Mouse (Mus musculus): ENCODE data around the gene Perm1.
A peak's percentile ranks its signal among the peaks of the same experiment; 100 is the strongest.

Perm1 gene

DNA sequence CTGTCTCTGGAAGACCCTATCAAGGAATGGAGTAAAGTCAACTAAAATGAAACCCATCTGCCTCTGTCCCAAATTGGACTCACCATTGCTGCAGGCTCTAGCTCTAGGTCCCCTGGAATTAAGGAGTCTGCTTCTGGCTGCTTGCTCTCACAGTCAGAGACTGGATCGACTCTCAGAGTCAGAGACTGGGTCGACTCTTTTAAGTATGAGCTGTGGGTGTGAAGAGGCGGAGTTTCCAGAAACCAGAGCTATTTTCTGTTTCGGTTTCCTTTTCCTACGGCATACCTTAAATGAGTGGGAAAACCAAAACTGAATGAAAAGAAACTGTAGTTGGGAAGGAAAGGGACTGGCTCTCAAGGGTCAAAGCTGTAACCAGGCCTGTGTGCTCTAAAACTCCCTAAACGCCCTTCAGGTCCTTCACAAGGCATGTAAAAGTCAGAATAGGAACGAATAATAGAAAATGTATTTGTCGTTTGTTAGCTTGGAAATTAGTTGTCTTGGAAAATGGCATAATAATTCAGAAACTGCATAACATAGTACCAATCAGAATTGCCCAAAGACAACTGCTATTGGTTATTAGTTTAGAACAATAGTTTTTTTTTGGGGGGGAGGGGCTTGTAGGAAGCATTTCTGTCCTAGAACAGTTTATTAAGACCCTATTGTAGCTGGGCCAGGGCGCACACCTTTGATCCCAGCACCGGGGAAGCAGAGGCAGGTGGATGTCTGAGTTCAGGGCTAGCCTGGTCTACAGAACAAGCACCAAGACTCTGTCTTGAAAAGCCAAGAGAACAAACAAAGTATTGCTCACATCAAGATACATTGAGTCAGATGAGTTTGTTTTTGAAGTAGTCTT, 14.8 kb upstream of the Perm1 start, which contains the start of gene Isg15:
TSS of gene Isg15 (minus strand) at position 196 of the 853 bp plus-strand sequence.
- no peak for DNase-seq (ENCODE audit: low spot score)

DNA sequence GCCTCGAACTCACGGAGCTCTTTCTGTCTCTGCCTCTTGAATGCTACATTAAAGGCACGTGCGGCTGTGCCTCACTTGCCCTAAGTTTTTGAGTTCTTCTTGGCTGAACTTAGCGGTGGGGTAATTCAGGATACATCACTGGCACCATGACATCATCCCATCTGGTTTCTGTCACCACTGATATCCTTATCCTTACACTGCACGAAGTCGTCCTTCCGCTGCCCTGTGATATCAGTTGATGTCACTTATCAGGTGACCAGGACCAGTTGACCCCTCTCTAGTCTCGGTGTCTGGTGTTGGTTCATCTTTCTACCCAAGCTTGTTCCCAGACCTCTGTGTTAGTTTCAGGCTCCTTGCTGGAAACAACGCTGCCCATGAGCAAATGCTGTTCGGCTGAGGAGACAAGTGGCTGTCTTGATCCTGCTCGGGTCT, 13.2 kb upstream of the Perm1 start:
- DNase-seq (ENCODE audit: low spot score): no peak

DNA sequence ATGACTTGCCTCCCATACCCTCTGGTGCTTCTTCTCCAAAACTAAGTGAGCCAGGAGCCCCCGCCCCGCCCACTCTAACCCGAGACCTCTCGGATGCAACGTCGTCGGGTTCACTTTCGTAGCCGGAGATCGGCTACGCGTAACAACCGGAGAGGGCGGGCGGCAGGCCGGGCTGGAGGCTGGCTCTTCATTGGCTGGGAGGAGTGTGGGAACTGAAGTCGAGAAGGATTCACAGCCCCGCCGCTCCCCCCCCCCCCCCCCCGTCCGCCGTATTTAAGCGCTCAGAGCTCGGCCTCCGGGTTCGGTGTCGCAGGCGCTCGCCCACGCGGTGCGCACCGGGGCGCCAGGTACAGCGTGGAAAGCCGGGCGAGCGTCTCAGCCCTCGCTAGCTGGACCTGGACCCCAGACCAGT, 12.7 kb upstream of the Perm1 start, which contains the start of gene AW011738:
TSS of gene AW011738 (plus strand) at position 304 of the 412 bp plus-strand sequence.
- peak; percentile 69 for DNase-seq (ENCODE audit: low spot score)

DNA sequence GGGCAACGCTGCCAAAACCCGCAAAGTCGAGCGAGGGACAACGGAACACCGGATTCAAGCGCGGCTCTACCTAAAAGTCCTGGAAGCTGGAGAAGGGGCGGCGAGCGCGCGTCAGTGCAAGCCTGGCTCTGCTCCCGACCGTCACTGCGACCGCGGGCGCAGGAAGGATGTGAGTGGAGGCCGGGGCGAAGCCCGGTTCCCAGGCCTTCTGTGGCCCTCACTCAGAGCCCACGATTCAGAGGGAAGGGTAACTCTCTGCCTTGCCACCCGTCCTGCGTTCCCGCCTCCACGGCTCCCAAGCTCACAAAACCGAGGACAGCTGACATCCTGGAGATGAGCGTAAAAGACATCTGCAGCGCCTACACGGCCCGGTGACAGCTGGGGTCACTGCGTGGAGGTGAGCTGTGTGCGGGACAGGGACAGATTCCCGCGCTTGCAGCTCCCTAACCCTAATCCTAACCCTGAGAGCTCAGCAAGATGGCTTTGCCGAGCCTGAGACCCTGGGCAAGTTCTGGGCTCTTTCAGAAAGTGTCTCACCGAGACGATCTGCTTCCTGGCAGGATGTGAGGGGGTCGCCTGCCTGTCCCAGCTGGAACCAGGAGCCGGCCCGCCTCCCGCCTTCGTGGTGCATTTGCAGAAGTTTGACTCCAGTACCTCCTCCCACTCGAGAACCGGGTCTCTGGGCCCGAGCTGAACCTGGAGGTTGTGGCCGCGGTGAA, 12.1 kb upstream of the Perm1 start:
- DNase-seq (ENCODE audit: low spot score): no peak

DNA sequence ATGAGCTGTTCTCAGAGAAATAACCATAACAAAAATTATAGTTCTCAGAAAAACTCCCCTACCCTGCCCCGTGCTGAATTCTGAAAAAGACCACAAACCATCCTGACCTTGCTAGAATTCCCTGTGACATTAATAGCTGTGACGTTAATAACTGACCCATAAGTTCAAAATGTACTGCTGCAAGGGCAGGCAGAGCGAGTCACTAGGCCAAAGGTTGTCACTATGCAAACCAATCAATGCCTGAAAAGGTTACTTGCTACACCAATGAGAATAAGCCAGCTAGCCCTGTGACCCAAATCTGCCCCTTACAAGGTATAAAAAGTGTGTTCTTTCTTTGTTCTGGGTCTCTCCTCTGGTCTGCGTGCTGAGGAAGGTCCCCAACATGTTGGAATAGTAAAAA, 6.8 kb upstream of the Perm1 start:
- DNase-seq (ENCODE audit: low spot score): no peak

DNA sequence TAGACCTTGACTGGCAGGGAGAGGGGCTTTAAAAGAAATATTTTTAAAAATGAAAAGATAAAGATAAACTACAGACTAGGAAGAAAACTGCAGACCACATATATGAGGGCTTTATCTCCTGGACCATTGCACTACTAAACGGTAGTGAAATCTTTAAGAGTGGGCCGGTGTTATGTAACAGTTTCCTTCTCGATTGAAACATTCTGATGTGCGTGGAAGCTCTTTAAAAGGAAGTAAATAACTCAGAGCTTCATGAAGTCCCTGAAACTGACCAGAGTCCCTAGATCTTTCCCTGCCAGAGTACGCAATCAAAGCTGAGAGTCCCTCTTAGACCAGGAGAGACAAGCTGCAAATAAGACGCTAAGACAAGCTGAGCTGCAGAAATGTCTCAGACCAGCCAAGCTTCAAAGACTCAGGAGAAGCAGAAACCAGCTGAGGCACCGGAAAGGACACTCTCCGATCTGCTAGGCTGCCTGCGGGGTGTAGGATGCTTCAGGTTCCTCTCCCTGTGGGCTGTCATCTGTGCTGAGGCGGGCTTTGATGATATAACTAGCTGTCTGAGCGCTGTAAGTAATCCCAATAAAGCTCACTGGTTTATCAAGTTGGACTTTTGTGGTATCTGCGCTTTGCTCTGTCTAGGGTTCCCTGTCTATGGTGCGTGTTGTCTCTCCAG, 5.6 kb upstream of the Perm1 start:
- no peak for DNase-seq (ENCODE audit: low spot score)

DNA sequence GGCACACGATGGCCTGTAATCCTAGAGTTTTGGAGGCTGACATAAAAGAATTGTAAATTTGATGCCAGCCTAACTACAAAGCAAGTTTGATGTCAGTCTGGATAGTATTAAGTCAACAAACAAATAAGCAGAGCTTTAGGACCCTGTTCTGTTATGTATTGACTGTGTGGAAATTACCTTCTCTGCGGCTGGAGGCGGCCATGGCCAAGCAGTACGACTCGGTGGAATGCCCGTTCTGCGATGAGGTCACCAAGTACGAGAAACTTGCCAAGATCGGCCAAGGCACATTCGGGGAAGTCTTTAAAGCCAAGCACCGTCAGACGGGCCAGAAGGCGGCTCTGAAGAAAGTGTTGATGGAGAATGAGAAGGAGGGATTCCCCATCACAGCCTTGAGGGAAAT, 2.5 kb upstream of the Perm1 start:
- no peak for DNase-seq (ENCODE audit: low spot score)

DNA sequence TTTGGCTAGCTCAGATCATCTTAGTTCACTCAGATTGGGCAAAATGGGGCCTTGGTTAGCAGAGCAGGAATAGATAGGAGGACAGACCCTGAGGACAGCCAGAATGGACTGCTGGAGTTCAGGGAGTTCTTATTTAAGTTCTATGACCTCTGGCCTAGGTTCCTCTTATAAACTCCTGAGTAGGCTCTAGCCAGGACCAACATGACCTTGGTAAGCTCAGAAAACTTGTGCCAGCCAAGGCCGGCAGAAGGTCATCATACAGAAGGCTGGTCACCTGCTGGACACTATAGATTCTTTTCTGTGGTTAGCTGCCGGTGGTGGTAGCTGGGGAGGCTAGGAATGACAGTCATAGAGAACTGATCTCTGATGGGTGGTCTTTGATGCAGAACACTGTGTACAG, 528 bp downstream of the Perm1 start:
- DNase-seq (ENCODE audit: low spot score): no peak

DNA sequence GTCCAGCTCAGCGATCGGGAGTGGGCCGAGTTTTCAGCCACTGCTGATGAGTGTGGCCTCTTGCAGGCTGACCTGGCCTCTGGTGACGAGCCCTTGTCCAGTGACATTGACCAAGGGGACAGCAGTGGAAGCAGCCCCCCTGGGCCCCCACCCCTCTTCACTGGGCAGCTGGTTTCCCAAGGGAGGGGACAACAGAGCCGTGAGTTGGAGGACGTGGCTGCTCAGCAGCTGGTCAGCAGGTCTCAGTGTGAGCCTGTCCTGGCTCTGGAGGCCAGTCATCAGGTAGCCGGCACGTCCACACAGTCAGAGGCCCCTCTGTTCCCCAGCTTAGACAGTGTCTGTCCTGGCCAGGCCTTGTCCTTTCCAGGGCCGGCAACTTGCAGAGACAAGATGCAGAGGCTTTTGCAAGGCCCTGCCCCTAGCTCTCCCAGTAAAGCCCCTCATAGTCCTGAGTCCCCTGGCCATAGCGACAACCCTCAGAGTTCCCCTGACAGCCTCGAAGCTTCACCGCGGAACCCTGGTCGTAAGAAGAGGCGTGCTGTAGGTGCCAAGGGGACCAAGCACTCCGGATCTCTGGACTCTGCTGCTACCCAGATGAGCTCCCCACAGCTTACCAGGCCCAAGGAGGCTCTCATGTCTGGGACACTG, 1.5 kb downstream of the Perm1 start:
- no peak for DNase-seq (ENCODE audit: low spot score)

DNA sequence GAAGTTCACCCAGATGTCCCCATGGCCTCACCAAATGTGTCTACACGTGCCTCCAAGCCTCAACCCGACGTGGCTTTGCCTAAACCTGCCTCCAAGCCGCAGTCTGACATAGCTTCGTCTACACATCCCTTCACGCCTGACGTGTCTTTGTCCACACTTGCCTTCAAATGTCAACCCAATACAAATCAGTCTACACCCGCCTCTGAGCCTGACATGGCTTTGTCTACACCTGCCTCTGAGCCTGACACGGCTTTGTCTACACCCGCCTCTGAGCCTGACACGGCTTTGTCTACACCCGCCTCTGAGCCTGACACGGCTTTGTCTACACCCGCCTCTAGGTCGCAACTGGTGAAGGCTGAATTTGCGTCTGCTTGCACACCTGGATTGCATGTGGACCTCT, 2.2 kb downstream of the Perm1 start:
- no peak for DNase-seq (ENCODE audit: low spot score)

DNA sequence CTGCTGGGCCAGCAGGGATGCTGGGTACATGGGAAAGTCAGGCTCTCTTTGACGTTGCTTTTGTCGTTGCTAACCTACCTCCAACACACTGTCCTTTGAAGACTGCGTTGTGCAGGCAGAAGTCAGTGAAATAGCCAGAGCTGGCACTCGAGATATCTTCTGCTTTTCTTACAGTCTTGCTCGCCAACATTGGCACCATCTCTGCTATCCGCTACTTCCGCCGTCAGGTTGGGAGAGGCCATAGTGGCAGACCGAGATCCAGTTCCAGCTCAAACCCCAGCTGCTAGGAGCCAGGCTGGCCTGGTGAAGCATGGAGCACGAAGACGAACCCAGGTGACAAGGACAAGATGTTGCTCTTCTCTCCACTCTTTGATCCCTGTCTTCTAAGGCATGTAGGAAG, 4.3 kb downstream of the Perm1 start:
- DNase-seq (ENCODE audit: low spot score): no peak

DNA sequence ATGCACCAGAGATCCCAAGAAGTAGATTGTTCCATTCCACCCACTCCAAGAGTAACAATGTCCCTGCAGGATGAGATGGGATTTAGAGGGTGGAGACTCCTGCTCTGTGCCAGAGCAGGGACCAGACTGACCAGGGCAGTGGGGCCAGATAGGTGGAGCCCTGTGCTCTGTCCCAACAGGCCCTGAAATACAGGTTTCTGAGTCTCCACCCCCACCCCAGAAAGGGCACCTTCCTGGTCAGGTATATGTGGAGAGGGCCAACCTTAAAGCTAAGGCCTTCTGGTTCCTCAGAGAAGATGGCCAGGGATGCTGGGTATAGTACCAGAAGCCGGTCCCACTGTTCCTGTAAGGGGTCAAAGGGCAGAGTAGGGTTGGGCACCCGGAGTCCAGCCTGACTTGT, 8.6 kb downstream of the Perm1 start:
- DNase-seq (ENCODE audit: low spot score): no peak

DNA sequence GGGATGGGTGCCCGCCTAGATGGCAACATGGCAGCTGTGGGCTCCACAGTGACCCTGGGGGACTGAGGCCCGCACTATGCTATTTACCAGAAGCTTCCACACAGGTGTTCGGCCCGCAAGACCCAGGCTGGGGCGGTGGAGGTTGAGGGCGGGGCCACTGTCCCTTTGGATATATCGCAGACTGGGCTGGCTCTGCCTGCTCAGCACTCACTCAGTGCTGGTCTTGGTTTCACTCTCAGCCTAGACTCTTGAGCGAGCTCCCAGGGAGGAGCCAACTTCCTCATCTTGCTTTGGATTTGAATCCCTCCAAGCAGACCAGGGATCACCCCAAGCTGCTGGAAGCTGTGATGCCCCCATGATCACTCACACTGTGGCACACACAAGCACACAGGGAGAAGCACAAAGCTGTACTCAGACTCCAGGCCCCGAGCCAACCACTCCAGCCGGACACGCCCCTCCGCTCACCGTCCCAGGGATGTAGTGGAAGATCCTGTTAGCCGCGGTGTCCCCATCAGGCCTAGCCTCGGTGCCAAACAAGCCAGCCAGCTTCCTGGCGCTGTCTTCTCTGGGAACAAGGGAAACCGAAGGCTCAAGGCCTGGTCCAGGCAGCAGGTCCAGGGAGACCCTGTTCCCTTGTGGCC, 12.2 kb downstream of the Perm1 start:
- DNase-seq (ENCODE audit: low spot score): no peak

DNA sequence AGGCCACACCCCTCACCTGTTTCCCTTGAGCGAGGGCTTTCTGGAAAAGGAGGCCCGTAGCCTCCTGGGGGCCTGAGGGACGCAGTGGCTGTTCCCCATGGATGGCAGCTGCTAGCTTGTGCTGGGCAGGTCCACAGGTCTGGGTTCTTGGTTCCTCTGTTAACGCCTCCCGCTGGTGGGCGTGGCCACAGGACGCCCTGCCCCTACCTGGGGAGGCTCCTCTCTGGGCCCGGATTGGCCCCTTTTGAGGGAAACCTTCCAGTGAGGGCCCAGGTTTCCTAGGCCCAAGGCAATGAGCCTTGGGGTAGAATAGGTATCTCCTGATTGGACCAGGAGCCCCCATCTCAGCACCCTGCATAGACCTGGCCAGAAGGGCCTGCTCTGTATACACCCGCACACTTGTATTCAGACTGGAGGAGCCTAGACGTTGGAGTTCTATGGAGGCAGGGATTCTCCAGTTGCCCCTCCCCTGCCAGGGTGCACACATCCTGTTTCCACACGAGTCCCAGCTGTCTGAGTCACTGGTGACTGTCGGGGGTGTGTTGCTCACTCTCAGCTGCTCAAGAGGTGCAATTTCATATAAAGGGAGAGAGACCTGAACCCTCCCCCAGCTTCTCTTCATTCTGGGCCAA, 12.8 kb downstream of the Perm1 start:
- peak; percentile 35 for DNase-seq (ENCODE audit: low spot score)

DNA sequence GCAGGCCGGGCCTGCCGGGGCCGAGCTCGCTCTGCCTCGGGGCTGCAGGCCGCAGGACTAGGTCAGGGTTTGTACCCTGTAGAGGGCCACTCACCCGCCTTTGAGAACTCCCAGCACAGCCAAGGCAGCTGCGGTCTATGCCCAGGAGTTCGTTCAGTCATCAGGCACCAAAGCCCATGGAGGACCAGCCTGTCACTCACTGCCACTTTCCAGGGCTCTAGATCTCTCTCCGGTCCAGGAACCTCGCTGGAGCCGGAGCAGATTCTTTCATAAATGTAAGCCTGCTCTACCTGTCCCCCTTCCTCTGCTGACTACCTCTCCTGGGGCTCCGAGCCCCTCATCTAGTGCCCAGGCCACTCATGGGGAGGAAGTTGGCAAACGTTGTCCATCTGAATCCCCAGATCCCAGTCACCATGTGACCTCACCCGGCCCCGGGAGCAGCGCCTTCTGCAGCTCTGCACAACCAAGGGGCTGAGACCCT, 18.4 kb downstream of the Perm1 start:
- no peak for DNase-seq (ENCODE audit: low spot score)

DNA sequence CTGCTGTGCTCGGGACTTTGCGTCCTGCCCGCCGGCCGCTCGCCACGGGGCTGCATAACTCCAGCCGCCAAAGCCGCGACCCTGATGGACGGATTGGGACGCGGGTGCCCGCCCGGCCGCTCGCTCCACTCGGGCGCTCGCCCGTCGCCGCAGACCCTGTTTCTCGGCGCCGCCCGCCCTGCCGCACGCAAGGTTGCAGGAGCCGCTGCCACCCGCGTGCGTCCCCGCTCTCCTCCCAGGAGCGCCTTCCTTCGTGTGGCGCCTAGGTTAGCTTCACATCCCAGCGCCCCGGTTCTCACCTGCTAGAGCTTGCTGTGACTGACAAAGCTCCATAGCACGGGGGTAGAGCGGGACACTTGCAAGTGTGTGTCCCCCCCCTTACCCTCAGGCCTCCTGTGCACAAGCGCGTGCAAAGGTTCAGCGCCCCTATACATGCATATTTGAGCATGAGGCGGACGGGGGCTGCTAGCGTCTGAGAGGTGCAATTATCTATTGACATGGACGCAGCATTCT, 19.1 kb downstream of the Perm1 start, which contains the start of gene Plekhn1:
TSS of gene Plekhn1 (minus strand) at position 157 of the 513 bp plus-strand sequence.
- DNase-seq (ENCODE audit: low spot score): peak; percentile 81

DNA sequence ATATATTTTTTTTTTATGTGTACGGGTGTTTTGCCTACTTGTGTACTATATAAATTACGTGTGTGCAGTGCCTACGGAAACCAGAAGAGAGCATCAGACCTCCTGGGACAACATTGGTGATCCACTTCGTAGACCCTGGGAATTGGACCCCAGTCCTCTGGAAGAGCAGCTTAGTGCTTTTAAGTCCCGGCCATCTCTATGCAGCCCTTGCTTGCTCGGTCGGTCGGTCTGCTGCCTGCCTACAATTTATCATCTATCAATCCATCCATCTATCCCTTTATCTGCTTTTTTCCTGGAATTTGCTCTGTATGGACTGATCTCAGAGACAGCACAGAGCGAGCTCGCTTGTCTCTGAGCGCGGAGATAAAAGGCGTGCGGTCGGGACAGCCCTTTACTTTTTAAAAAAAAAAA, 19.7 kb downstream of the Perm1 start:
- DNase-seq (ENCODE audit: low spot score): no peak

DNA sequence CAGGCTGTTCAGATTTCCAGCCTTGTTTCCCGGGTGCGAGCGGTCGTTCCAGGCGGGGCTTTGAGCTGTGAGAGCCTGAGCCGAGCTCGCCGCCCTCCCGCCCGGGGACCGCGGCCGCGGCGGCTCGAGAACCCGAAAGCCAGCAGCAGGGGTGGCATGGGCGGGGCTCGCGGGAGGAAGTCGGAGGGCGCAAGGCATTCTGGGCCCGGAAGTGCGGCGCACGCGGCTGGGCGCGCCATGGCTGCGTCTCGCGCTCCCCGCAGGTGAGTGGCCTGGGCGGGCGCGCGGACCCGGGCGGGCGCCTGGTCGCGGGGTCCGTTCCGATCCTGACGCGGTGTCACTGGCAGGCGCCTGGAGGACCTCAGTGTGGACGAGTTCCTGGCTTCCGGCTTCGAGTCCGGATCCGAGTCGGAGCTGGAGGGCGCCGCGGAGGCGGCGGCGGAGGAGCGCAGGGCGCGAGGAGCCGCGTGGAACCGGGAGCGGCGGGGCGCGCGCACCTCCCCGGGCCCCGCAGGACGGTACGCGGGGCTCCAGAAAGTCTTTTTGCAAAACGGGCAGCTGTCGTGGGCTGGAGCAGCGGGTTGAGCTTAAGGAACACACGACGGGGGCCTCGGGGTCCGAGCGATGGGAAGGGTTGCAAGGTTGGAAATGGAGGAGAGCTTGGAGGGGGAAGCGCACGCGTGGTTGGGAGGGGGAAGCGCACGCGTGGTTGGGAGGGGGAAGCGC, 20.3 kb downstream of the Perm1 start, which contains the start of gene Noc2l:
TSS of gene Noc2l (plus strand) at position 203 of the 726 bp plus-strand sequence.
- DNase-seq (ENCODE audit: low spot score): peak; percentile 91

DNA sequence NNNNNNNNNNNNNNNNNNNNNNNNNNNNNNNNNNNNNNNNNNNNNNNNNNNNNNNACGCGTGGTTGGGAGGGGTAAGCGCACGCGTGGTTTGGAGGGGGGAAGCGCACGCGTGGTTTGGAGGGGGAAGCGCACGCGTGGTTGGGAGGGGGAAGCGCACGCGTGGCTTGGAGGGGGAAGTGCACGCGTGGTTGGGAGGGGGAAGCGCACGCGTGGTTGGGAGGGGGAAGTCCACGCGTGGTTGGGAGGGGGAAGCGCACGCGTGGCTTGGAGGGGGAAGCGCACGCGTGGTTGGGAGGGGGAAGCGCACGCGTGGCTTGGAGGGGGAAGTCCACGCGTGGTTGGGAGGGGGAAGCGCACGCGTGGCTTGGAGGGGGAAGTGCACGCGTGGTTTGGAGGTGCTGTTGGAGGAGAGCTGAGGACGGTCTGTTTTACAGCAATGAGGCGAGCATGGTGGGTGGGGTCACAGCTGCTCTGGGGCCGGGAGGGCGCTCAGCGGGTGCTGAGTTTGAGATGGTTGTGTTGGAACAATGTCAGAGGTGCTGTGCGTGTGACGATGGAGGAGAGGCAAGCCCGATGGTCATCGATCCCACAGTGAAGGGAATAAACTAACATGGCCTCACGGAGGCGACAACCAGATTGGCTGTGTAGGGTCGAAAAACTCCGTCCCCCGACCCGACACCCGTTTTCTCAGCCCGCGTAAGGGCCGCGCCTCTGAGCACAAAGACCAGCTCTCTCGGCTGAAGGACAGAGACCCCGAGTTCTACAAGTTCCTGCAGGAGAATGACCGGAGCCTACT, 21.2 kb downstream of the Perm1 start:
- no peak for DNase-seq (ENCODE audit: low spot score)

All from ovary, postnatal 36 days (tissue).